Mouse (Mus musculus) thymus, postnatal 25 days (tissue): ENCODE data around the gene Stard9.
"Not testable (repeated sequence)": the region's sequence is repeated elsewhere in the genome, so short reads cannot be mapped to it uniquely, and the experiment has no call there.

Experiments used
- DNase-seq: peaks from one replicate; pipeline ENCODE4 v3.0.0; 2022

The Stard9 gene

GRCm38 (mm10) chr2:120655905-120656304 is 27.0 kb downstream of the Stard9 start:
- DNase-seq = no peak

- no peak for DNase-seq
Measured at GRCm38 (mm10) chr2:120656711-120657110, 27.8 kb downstream of the Stard9 start.

GRCm38 (mm10) chr2:120658486-120658885 is 29.6 kb downstream of the Stard9 start:
- no peak for DNase-seq

GRCm38 (mm10) chr2:120659318-120659717 is 30.4 kb downstream of the Stard9 start:
- no peak for DNase-seq

GRCm38 (mm10) chr2:120660486-120661078 is 31.7 kb downstream of the Stard9 start:
- no peak for DNase-seq

- no peak for DNase-seq
Measured at GRCm38 (mm10) chr2:120662766-120663165, 33.8 kb downstream of the Stard9 start.

GRCm38 (mm10) chr2:120663491-120664154 is 34.7 kb downstream of the Stard9 start:
- no peak for DNase-seq

- DNase-seq = no peak
Measured at GRCm38 (mm10) chr2:120667446-120667845, 38.5 kb downstream of the Stard9 start.

- no peak for DNase-seq
Measured at GRCm38 (mm10) chr2:120670253-120670652, 41.3 kb downstream of the Stard9 start.

- DNase-seq = not testable (repeated sequence)
Measured at GRCm38 (mm10) chr2:120681151-120681550, 52.2 kb downstream of the Stard9 start.

GRCm38 (mm10) chr2:120697767-120698166 is 68.8 kb downstream of the Stard9 start:
- DNase-seq = no peak

- DNase-seq = no peak
Measured at GRCm38 (mm10) chr2:120700379-120700885, 71.5 kb downstream of the Stard9 start.

GRCm38 (mm10) chr2:120702675-120703074 is 73.8 kb downstream of the Stard9 start:
- DNase-seq = no peak

- DNase-seq = peak; percentile 26
Measured at GRCm38 (mm10) chr2:120707041-120707440, 78.1 kb downstream of the Stard9 start.

- DNase-seq = peak; percentile 60
Measured at GRCm38 (mm10) chr2:120710154-120710553, 81.2 kb downstream of the Stard9 start.

GRCm38 (mm10) chr2:120710948-120711347 is 82.0 kb downstream of the Stard9 start:
- no peak for DNase-seq

GRCm38 (mm10) chr2:120713441-120713840 is 84.5 kb downstream of the Stard9 start:
- no peak for DNase-seq

GRCm38 (mm10) chr2:120718496-120718895 is 89.6 kb downstream of the Stard9 start:
- no peak for DNase-seq

GRCm38 (mm10) chr2:120720821-120721220 is 91.9 kb downstream of the Stard9 start:
- DNase-seq = no peak

GRCm38 (mm10) chr2:120721911-120722310 is 93.0 kb downstream of the Stard9 start:
- DNase-seq = no peak

GRCm38 (mm10) chr2:120722491-120722890 is 93.6 kb downstream of the Stard9 start:
- DNase-seq = no peak

GRCm38 (mm10) chr2:120723621-120724020 is 94.7 kb downstream of the Stard9 start:
- DNase-seq = no peak

GRCm38 (mm10) chr2:120724176-120724575 is 95.3 kb downstream of the Stard9 start:
- no peak for DNase-seq

GRCm38 (mm10) chr2:120729775-120730585 is 101.1 kb downstream of the Stard9 start:
- peak; percentile 25 for DNase-seq
